Mouse (Mus musculus) heart, embryonic 11.5 days (tissue): ENCODE data around the gene Lrrc8b. TPM values are rescaled to one million over a fixed set of nuclear protein-coding genes. Genes with fewer than 3 reads are reported as not detected.

Source experiments
- ATAC-seq: fragments of 200-750 bp; cut with Nextera tagmentation; replicated peaks from 2 replicates; pipeline ENCODE4 v1.8.0; 2017; ENCODE audit warnings: moderate library complexity; ENCODE audit not compliant: insufficient number of reproducible peaks, low FRiP score, low TSS enrichment
- H3K27ac ChIP-seq: fragments of 300-500 bp; sonication (generic); 2 replicates; pipeline ENCODE4 v1.5.1; 2014; ENCODE audit warnings: mild to moderate bottlenecking, low read depth, low read length
- H3K27me3 ChIP-seq: fragments of 300-500 bp; sonication (generic); 2 replicates; pipeline ENCODE4 v1.6.1; 2014; ENCODE audit warnings: mild to moderate bottlenecking, low read length, mixed read lengths; ENCODE audit not compliant: control insufficient read depth, insufficient read depth
- H3K36me3 ChIP-seq: fragments of 300-500 bp; sonication (generic); 2 replicates; pipeline ENCODE4 v1.6.1; 2014; ENCODE audit warnings: mild to moderate bottlenecking, low read length, moderate library complexity, mixed read lengths; ENCODE audit not compliant: control insufficient read depth, insufficient read depth
- H3K4me1 ChIP-seq: fragments of 300-500 bp; sonication (generic); 2 replicates; pipeline ENCODE4 v1.6.1; 2014; ENCODE audit warnings: low read length; ENCODE audit not compliant: control insufficient read depth, insufficient read depth
- H3K4me2 ChIP-seq: fragments of 300-500 bp; sonication (generic); 2 replicates; pipeline ENCODE4 v1.6.1; 2014; ENCODE audit warnings: mild to moderate bottlenecking, moderate library complexity
- H3K4me3 ChIP-seq: fragments of 300-500 bp; sonication (generic); 2 replicates; pipeline ENCODE4 v1.5.1; 2014; ENCODE audit warnings: low read depth, low read length
- H3K9ac ChIP-seq: fragments of 300-500 bp; sonication (generic); 2 replicates; pipeline ENCODE4 v1.6.1; 2014; ENCODE audit warnings: mild to moderate bottlenecking, low read depth, low read length, moderate library complexity
- H3K9me3 ChIP-seq: fragments of 300-500 bp; sonication (generic); replicated peaks from 2 replicates; pipeline ENCODE4 v1.6.1; 2016; ENCODE audit warnings: low read length; ENCODE audit not compliant: control insufficient read depth
- whole genome bisulfite sequencing: fragments of 180-500 bp; shearing (Covaris S2); extraction: QIAGEN DNeasy Blood & Tissue Kit; methylation state at CpG from one replicate; pipeline ENCODE4 v1.1.7; 2014; ENCODE audit not compliant: insufficient replicate concordance; 5-methylcytosine and 5-hydroxymethylcytosine counted together
- polyA plus RNA-seq: library from polyadenylated mRNA; unstranded; fragments of >200 nt; fragmentation: Nextera tagmentation; extraction: Ambion mirVana; gene quantifications from 2 replicates; pipeline ENCODE4 v1.2.1, GENCODE M21; 2014

Gene Lrrc8b
- polyA plus RNA-seq, 1 experiment from 2014 or later: 6.2 TPM

DNA sequence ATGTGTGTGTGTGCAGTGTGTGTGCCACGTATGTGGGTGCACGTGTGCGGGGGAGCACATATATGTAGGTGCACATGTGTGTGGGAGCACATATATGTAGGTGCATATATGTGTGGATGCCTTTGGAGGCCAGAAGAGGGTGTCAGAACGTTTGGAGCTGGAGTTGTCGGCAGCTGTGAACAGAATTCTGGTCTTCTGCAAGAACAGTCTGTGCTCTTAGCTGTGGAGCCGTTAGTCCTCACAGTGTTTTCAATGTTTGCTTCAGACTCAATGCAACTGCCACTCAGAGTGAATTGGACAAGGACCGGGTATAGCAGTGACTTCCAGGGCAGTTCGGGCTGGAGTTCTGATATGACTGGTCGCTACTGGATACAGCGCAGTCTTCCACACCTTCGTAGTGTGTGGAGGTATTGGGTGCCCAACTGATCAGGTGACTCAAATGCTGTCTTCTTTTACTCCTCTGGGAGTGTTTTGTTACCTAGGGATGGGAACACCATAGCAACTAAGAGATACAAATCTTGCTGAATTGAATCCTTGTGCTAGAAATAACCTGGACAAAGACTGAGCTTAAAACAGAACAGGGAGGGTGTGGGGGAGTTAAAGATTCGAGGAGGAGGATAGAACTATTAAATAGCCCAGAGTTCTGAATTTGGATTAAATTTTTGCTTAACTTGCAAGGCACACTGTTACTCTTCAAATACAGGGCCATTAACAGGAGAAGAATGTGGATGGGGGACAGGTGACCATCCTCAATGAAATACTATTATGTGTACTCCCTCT is 1.0 kb upstream of the Lrrc8b start:
- 74% methylated on average over 12 of the region's 12 CpGs for WGBS
- peak overlapping the region; percentile 99 for H3K4me2 ChIP-seq
- H3K27me3 ChIP-seq: no peaks in the 10 kb centered on the region
- H3K9ac ChIP-seq: peak overlapping the region; percentile 93
- H3K4me3 ChIP-seq: peak overlapping the region; percentile 90
- no peaks in the 10 kb centered on the region; the same call in 1 of the 2 replicates for H3K36me3 ChIP-seq
- no peaks in the 10 kb centered on the region for H3K9me3 ChIP-seq
- no peaks in the 10 kb centered on the region for H3K4me1 ChIP-seq
- no peak for ATAC-seq
- no peak overlapping the region for H3K27ac ChIP-seq

DNA sequence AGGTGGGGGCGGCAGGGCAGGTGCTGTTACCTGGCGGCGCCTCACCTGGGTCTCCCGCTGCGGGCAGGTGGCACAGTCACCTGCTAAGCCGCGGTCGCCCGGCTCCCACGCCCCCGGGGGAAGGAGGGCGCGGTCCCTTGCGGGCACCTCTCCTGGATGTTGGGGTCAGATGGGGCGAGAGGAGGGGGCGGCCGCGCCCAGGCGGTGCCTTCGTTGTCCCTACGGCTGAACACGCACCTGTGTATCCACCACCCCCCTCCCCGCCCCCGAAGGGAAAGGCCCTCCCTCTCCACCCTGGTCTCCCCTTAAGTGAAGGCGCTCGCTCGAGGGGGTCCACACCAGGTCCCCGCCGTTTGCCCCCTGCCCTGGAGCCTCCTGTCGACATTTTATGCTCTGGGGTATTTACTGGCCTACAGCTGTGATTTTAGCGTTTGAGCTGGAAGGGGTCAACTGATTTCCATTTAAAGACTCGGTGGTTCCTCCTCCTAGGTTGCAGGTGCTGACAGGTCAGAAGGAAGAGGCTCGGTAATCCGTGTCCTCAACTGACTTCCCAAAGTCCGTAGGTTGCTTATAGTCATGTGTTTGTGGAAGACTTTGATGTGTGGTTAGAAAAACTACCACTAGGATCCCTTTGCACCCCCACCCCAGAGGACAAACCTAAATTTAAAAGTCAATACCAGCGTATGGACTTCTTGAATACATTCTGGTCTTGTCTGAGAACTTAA is 538 bp downstream of the Lrrc8b start:
- peak; percentile 32 for ATAC-seq
- peak overlapping the region; percentile 93 for H3K9ac ChIP-seq
- peak overlapping the region; percentile 90 for H3K4me3 ChIP-seq
- peak overlapping the region; percentile 85; the same call in 1 of the 2 replicates for H3K27ac ChIP-seq
- peak overlapping the region; percentile 99 for H3K4me2 ChIP-seq
- WGBS: 5% methylated on average over 23 of the region's 36 CpGs
- H3K27me3 ChIP-seq: no peaks in the 10 kb centered on the region
- H3K9me3 ChIP-seq: no peaks in the 10 kb centered on the region
- no peaks in the 10 kb centered on the region for H3K4me1 ChIP-seq
- no peaks in the 10 kb centered on the region; the same call in 1 of the 2 replicates for H3K36me3 ChIP-seq

DNA sequence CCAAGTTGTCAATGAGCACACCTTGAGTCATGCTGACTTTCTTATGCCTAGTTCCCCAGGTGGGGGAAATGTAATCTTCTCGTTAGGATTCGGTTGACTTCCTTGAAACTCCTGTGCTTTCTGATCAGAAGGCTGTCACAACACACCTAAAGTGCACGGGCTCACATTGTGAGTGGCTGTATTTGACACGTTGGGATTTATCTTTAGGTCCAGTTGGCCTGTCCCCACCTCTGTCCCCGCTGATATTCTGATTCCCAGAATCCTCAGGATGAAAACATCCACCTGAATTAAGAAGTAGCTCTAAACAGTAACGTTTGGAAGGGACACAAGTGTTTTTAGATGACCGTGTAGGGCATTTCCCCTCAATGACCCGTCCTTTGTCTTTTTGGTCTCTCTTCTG is 1.6 kb downstream of the Lrrc8b start:
- ATAC-seq: no peak
- H3K9ac ChIP-seq: no peak overlapping the region
- H3K4me2 ChIP-seq: peak overlapping the region; percentile 99; the same call in 1 of the 2 replicates
- no peak overlapping the region for H3K27ac ChIP-seq
- H3K4me3 ChIP-seq: no peak overlapping the region
- WGBS: 61% methylated on average over 8 of the region's 8 CpGs
- no peaks in the 10 kb centered on the region; the same call in 1 of the 2 replicates for H3K36me3 ChIP-seq
- no peaks in the 10 kb centered on the region for H3K9me3 ChIP-seq
- H3K27me3 ChIP-seq: no peaks in the 10 kb centered on the region
- no peaks in the 10 kb centered on the region for H3K4me1 ChIP-seq

DNA sequence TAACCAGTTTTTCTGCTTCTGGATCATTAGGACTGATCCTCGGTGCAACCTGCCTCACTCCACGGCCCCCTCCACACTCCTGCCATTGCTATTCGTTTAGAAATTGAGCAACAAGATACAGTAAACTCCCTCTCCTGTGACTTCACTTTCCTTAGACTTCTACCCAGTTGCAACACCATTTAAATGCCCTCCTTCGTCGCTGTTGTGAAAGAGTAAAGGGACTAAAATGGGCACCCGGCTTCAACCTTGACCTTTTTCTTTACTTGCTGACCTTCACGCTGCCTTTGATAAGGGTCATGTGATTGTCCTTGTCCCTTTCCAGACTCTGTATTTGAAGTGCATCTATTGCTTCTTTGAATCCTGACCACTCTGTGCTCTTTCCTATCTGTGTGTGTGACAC is 2.8 kb downstream of the Lrrc8b start:
- H3K4me2 ChIP-seq: no peak overlapping the region
- 85% methylated on average over 7 of the region's 7 CpGs for WGBS

DNA sequence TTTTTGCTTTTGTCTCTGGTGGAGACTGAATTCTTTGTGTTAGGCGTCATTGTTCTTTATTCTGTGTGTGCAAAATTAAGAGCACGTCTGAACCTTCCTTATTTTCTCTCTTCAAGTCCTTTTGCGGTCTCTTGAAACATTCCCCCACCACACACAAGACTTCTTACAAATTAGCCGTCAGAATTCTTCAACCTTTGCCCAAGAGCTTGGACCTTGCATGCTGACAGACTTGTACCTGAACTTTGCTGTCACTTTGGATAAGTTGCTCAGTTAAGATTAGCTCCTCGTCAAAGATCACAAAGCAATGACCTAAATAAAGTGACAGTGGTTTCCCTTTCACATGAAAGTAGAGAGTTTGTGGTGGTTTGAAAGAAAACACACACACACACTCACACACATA is 3.3 kb downstream of the Lrrc8b start:
- Histone ChIP-seq H3K27me3 (no peaks in the 10 kb centered on the region), H3K9me3 (no peaks in the 10 kb centered on the region), H3K4me2 (no peak overlapping the region), H3K9ac (no peak overlapping the region), H3K4me3 (no peak overlapping the region), H3K27ac (no peak overlapping the region), H3K36me3 (no peaks in the 10 kb centered on the region; the same call in 1 of the 2 replicates), H3K4me1 (no peaks in the 10 kb centered on the region)
- WGBS: 91% methylated on average over 5 of the region's 5 CpGs
- no peak for ATAC-seq

More for the DNA sequence above, 2.8 kb downstream of the Lrrc8b start:
- no peak for ATAC-seq
- no peaks in the 10 kb centered on the region for H3K4me1 ChIP-seq
- H3K9ac ChIP-seq: no peak overlapping the region
- no peaks in the 10 kb centered on the region for H3K27me3 ChIP-seq
- no peak overlapping the region for H3K4me3 ChIP-seq
- no peak overlapping the region for H3K27ac ChIP-seq
- H3K9me3 ChIP-seq: no peaks in the 10 kb centered on the region
- H3K36me3 ChIP-seq: no peaks in the 10 kb centered on the region; the same call in 1 of the 2 replicates

DNA sequence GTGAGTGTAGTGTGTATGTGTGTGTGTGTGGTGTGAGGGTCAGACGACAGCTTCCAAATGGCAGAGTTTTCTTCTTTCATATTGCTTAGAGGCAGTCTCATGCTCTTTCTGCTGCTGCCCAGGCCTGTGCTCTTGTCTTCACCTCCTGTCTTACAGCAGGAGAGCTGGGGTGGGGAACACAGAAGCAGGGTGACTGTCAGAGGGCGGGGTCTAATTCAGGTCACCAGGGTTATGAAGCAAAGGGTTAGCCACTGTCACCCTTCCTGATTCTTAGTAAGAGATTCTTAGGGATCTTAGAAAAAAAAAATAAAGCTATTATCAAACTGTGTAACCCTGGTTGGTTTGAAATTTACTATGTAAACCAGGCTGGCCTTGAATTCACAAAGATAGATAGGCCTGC is 10.0 kb downstream of the Lrrc8b start:
- Histone ChIP-seq H3K36me3 (no peaks in the 10 kb centered on the region; the same call in 1 of the 2 replicates), H3K4me2 (no peak overlapping the region), H3K4me3 (no peak overlapping the region), H3K27me3 (no peaks in the 10 kb centered on the region), H3K9ac (no peak overlapping the region), H3K4me1 (no peaks in the 10 kb centered on the region), H3K27ac (no peak overlapping the region), H3K9me3 (no peaks in the 10 kb centered on the region)
- WGBS: 90% methylated on average over 2 of the region's 2 CpGs
- no peak for ATAC-seq

DNA sequence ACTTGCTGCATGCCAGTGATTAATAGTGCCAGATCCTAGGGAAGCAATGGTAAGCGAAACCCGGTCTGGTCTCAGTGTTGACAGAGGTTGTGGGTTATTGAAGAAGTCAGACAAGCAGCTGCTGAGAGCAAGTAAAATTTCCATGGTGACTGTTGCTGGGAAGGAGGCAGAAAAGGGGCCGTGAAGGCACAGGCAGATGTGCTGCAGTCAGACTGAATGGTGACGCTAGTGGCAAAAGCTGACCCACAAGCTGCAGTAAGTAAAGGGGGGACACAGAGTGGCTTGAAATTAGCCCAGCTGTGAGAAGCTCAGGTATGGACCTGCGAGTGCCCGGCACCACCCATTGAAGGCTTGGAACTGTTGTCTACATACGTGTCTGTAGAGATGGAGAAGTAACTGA is 11.8 kb downstream of the Lrrc8b start:
- Histone ChIP-seq H3K9me3 (no peaks in the 10 kb centered on the region), H3K4me3 (no peak overlapping the region), H3K9ac (no peak overlapping the region), H3K27me3 (no peaks in the 10 kb centered on the region), H3K36me3 (no peaks in the 10 kb centered on the region; the same call in 1 of the 2 replicates), H3K4me1 (no peaks in the 10 kb centered on the region), H3K4me2 (no peak overlapping the region), H3K27ac (no peak overlapping the region)
- no peak for ATAC-seq
- WGBS: 77% methylated on average over 7 of the region's 7 CpGs

DNA sequence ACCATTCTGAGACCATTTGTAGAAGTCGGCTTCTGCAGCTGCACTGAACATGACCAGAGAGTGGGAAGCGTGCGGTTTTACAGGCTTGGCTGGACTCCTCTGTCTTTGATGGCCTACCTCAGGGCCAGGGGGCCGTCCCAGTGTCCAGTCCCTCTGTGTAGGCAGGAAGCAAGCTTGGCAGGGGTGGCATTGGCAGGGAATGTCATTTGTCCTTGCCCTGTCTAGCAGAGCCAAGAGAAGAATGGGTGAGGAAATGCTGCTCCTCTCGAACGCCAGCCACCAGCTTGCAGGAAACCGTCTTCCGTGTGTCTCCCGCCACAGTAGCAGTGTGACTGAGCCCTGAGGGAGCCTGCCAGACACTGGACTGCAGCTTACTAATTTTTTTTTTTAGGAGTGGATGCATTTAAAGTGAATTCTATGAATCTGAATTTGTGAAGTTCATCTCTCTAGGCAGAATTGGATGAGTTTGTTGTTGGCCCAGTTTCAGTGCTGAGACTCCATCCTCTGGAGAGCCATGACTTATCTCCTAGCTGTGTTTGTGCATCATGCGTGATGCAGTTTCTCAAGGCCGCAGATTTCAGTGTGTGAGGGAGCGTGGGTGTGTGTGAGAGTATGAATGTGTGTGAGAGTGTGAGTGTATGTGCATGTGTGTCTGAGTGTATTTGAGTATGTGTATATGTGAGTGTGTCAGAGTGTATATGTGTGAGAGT is 12.8 kb downstream of the Lrrc8b start:
- no peaks in the 10 kb centered on the region for H3K9me3 ChIP-seq
- H3K27ac ChIP-seq: peak overlapping the region; percentile 10; the same call in 1 of the 2 replicates
- H3K4me1 ChIP-seq: no peaks in the 10 kb centered on the region
- ATAC-seq: no peak
- 70% methylated on average over 12 of the region's 12 CpGs for WGBS
- no peak overlapping the region for H3K9ac ChIP-seq
- H3K27me3 ChIP-seq: no peaks in the 10 kb centered on the region
- H3K4me3 ChIP-seq: no peak overlapping the region
- no peak overlapping the region for H3K4me2 ChIP-seq
- H3K36me3 ChIP-seq: no peaks in the 10 kb centered on the region; the same call in 1 of the 2 replicates
